Mouse (Mus musculus): ENCODE measurements at regions not wholly inside any gene's neighbourhood (a gene's known extent, or its start where the extent isn't known, plus 50 kb on each side); places are given as distances from the start of the nearest gene placed in this dataset.

DNA sequence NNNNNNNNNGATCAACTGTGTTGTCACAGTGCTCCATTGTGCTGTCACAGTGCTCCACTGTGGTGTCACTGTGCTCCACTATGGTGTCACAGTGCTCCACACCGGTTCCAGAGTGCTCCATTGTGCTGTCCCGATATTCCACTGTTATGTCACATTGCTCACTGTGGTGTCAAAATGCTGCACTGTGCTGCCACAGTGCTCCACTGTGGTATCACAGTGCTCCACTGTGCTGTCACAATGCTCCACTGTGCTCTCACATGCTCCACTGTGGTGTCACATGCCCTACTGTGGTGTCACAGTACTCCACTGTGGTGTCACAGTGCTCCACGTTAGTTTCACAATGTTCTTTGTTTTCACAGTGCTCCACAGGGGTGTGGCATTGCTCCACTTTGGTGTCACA is 359.3 kb upstream of the Olfr161 start:
- no peak overlapping the region for H3K4me2 ChIP-seq (replicated peaks)
- H3K9ac ChIP-seq = no peak overlapping the region
- H3K9me3 ChIP-seq = peaks cover 51% of the 10 kb centered on the region
- H3K36me3 ChIP-seq = no peaks in the 10 kb centered on the region
- no peak overlapping the region for H3K27ac ChIP-seq
- peak; percentile 35; the same call in 1 of the 2 replicates for ATAC-seq (ENCODE audit: insufficient number of reproducible peaks, insufficient read depth, low FRiP score, low TSS enrichment)
- no peaks in the 10 kb centered on the region for H3K4me1 ChIP-seq
- no peaks in the 10 kb centered on the region for H3K27me3 ChIP-seq
- 67% methylated on average over 3 of the region's 3 CpGs for WGBS
- H3K4me3 ChIP-seq = no peak overlapping the region

- WGBS = 41% methylated on average over 2 of the region's 2 CpGs
- peaks cover 56% of the 10 kb centered on the region for H3K9me3 ChIP-seq
- H3K4me1 ChIP-seq = no peaks in the 10 kb centered on the region
- H3K9ac ChIP-seq = no peak overlapping the region
- H3K27me3 ChIP-seq = no peaks in the 10 kb centered on the region
- H3K4me3 ChIP-seq = no peak overlapping the region
- no peaks in the 10 kb centered on the region for H3K36me3 ChIP-seq
- H3K27ac ChIP-seq = no peak overlapping the region
- no peak overlapping the region for H3K4me2 ChIP-seq (replicated peaks)
- peak; percentile 26; the same call in 1 of the 2 replicates for ATAC-seq (ENCODE audit: insufficient number of reproducible peaks, insufficient read depth, low FRiP score, low TSS enrichment)
These were observed 358.2 kb upstream of the Olfr161 start for GRCm38 (mm10) chr16:3232610-3233009.

DNA sequence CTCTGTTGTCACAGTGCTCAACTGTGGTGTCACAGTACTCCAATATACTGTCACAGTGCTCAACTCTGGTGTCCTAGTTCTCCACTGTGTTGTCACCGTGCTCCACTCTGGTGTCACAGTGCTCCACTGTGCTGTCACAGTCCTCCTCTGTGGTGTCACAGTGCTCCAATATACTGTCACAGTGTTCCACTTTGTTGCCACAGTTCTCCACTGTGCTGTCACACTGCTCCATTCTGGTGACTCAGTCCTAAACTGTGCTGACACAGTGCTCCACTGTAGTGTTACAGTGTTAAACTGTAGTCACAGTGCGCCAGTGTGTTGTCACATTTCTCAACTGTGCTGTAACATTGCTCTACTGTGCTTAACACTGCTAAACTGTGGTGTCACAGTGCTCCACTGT is 356.8 kb upstream of the Olfr161 start:
- peaks cover 69% of the 10 kb centered on the region for H3K9me3 ChIP-seq
- no peak overlapping the region for H3K4me3 ChIP-seq
- no peak overlapping the region for H3K4me2 ChIP-seq (replicated peaks)
- ATAC-seq (ENCODE audit: insufficient number of reproducible peaks, insufficient read depth, low FRiP score, low TSS enrichment) = peak; percentile 43
- H3K36me3 ChIP-seq = no peaks in the 10 kb centered on the region
- no peaks in the 10 kb centered on the region for H3K27me3 ChIP-seq
- WGBS = 53% methylated on average over 2 of the region's 2 CpGs
- H3K9ac ChIP-seq = no peak overlapping the region
- no peaks in the 10 kb centered on the region for H3K4me1 ChIP-seq
- H3K27ac ChIP-seq = no peak overlapping the region

DNA sequence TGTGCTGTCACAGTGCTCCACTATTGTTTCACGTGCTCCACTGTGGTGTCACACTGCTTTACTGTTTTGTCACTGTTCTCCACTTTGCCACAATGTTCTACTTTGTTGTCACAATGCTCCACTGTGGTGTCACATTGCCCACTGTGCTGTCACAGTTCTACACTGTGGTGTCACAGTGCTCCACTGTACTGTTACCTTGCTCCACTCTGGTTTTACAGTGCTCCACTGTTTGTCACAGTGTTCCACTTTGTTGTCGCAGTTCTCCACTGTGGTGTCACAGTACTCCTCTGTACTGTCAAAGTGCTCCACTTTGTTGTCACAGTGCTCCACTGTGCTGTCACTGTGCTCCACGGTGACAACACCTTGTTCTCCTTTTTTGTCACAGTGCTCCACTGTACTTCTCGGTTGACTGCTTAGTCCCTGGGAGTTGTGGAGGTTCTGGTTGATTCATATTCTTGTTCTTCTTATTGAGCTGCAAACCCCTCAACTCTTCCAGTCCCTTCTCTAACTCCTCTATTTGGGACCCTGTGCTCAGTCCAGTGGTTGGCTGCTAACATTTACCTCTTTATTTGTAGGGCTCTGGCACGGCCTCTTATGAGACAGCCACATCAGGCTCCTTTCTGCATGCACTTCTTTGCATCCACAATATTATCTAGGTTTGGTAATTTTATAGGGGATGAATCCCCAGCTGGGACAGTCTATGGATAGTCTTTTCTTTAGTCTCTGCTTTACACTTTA is 349.7 kb upstream of the Olfr161 start:
- H3K9me3 ChIP-seq = peaks cover 58% of the 10 kb centered on the region
- no peak overlapping the region for H3K4me2 ChIP-seq (replicated peaks)
- no peak overlapping the region for H3K27ac ChIP-seq
- H3K4me1 ChIP-seq = no peaks in the 10 kb centered on the region
- H3K9ac ChIP-seq = no peak overlapping the region
- ATAC-seq (ENCODE audit: insufficient number of reproducible peaks, insufficient read depth, low FRiP score, low TSS enrichment) = peak; percentile 70
- 66% methylated on average over 5 of the region's 5 CpGs for WGBS
- no peaks in the 10 kb centered on the region for H3K36me3 ChIP-seq
- H3K27me3 ChIP-seq = no peaks in the 10 kb centered on the region
- H3K4me3 ChIP-seq = no peak overlapping the region

GRCm38 (mm10) chr16:3241939-3242338 is 348.9 kb upstream of the Olfr161 start:
- Histone ChIP-seq H3K9me3 (peaks cover 54% of the 10 kb centered on the region), H3K27me3 (no peaks in the 10 kb centered on the region), H3K27ac (no peak overlapping the region), H3K4me3 (no peak overlapping the region), H3K4me2 (replicated peaks) (no peak overlapping the region), H3K4me1 (no peaks in the 10 kb centered on the region), H3K36me3 (no peaks in the 10 kb centered on the region), H3K9ac (no peak overlapping the region)
- 63% methylated on average over 1 of the region's 1 CpGs for WGBS
- ATAC-seq (ENCODE audit: insufficient number of reproducible peaks, insufficient read depth, low FRiP score, low TSS enrichment) = no peak

GRCm38 (mm10) chr16:3246422-3246821 is 344.4 kb upstream of the Olfr161 start:
- no peaks in the 10 kb centered on the region for H3K36me3 ChIP-seq
- H3K9me3 ChIP-seq = peaks cover 22% of the 10 kb centered on the region
- H3K4me3 ChIP-seq = no peak overlapping the region
- ATAC-seq (ENCODE audit: insufficient number of reproducible peaks, insufficient read depth, low FRiP score, low TSS enrichment) = no peak
- H3K27ac ChIP-seq = no peak overlapping the region
- no peak overlapping the region for H3K9ac ChIP-seq
- no peak overlapping the region for H3K4me2 ChIP-seq (replicated peaks)
- no peaks in the 10 kb centered on the region for H3K27me3 ChIP-seq
- H3K4me1 ChIP-seq = no peaks in the 10 kb centered on the region

DNA sequence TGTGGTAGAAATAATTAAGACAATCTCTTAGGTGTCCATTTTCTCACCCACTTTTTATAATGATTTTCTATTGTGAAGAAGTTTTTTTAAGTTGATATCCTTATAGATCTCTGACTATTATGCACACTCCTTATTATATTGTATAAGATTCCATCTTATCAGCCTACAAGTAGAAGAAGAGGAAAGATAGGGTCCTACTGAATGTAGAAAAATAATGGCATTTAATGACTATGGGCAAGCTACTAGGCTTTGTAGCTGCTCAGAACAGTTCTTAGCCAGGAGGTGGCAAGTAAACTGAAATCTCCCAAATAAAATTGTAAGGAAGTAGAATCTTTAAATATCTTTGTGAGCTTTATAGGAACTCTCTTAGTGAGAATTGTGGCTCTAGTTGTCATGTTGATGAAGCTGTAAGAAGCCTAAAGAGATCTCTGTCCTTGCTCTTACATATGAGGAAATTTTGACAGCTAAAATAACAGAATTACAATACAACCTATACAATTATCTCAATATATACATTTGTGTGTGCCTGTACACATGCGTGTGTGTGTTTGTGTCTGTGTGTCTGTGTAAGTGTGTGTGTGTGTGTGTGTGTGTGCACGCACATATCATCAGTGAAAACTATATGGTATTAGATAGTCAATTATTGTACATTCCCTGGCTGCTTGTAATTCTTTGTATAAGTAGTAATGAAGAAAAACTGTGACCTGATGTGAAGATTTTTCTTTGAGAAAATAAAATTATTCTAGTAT is 343.7 kb upstream of the Olfr161 start:
- WGBS = 38% methylated on average over 2 of the region's 2 CpGs
- peaks cover 16% of the 10 kb centered on the region for H3K9me3 ChIP-seq
- peak; percentile 52; the same call in 1 of the 2 replicates for ATAC-seq (ENCODE audit: insufficient number of reproducible peaks, insufficient read depth, low FRiP score, low TSS enrichment)
- H3K9ac ChIP-seq = no peak overlapping the region
- no peaks in the 10 kb centered on the region for H3K36me3 ChIP-seq
- no peak overlapping the region for H3K4me2 ChIP-seq (replicated peaks)
- no peaks in the 10 kb centered on the region for H3K4me1 ChIP-seq
- H3K27me3 ChIP-seq = no peaks in the 10 kb centered on the region
- H3K27ac ChIP-seq = no peak overlapping the region
- H3K4me3 ChIP-seq = no peak overlapping the region

GRCm38 (mm10) chr16:3247755-3248110 is 343.1 kb upstream of the Olfr161 start:
- H3K9me3 ChIP-seq = peaks cover 16% of the 10 kb centered on the region
- no peak for ATAC-seq (ENCODE audit: insufficient number of reproducible peaks, insufficient read depth, low FRiP score, low TSS enrichment)
- no peak overlapping the region for H3K4me3 ChIP-seq
- H3K9ac ChIP-seq = no peak overlapping the region
- WGBS = 50% methylated on average over 2 of the region's 2 CpGs
- no peaks in the 10 kb centered on the region for H3K27me3 ChIP-seq
- H3K36me3 ChIP-seq = no peaks in the 10 kb centered on the region
- H3K27ac ChIP-seq = no peak overlapping the region
- H3K4me1 ChIP-seq = no peaks in the 10 kb centered on the region
- H3K4me2 ChIP-seq (replicated peaks) = no peak overlapping the region

- Histone ChIP-seq H3K4me3 (no peak overlapping the region), H3K27me3 (no peaks in the 10 kb centered on the region), H3K4me2 (replicated peaks) (no peak overlapping the region), H3K27ac (no peak overlapping the region), H3K36me3 (no peaks in the 10 kb centered on the region), H3K9me3 (peaks cover 27% of the 10 kb centered on the region), H3K9ac (no peak overlapping the region), H3K4me1 (no peaks in the 10 kb centered on the region)
- ATAC-seq (ENCODE audit: insufficient number of reproducible peaks, insufficient read depth, low FRiP score, low TSS enrichment) = 0 out of 2 replicates have a peak, but pooled peaks have one; percentile 69
- 46% methylated on average over 1 of the region's 1 CpGs for WGBS
These were observed 337.0 kb upstream of the Olfr161 start for GRCm38 (mm10) chr16:3253885-3254284.

DNA sequence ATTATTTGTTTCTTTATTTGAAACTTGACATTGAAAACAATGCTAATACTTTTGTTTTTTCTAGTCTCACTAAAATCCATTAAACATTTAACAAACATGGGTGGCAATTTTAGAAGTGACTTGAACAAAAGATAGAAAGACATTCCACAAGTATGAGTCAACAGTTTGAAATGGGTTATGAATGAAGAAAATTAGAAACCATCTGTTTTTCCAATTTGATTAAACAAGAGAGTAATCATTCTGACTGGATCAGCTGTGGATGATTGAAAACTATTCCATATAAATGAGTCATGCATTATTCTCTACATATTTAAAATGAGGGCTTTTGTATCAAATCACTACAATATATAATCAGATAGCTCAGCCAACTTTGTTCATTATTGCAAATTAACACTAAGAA is 334.8 kb upstream of the Olfr161 start:
- Histone ChIP-seq H3K36me3 (no peaks in the 10 kb centered on the region), H3K27ac (no peak overlapping the region), H3K27me3 (no peaks in the 10 kb centered on the region), H3K9me3 (peaks cover 33% of the 10 kb centered on the region), H3K4me1 (no peaks in the 10 kb centered on the region), H3K4me2 (replicated peaks) (no peak overlapping the region), H3K4me3 (no peak overlapping the region), H3K9ac (no peak overlapping the region)
- ATAC-seq (ENCODE audit: insufficient number of reproducible peaks, insufficient read depth, low FRiP score, low TSS enrichment) = no peak

GRCm38 (mm10) chr16:3265351-3265750 is 325.5 kb upstream of the Olfr161 start:
- H3K9me3 ChIP-seq = peaks cover 46% of the 10 kb centered on the region
- no peak overlapping the region for H3K27ac ChIP-seq
- no peaks in the 10 kb centered on the region for H3K4me1 ChIP-seq
- no peak overlapping the region for H3K9ac ChIP-seq
- no peak overlapping the region for H3K4me3 ChIP-seq
- H3K4me2 ChIP-seq (replicated peaks) = no peak overlapping the region
- no peaks in the 10 kb centered on the region for H3K36me3 ChIP-seq
- H3K27me3 ChIP-seq = no peaks in the 10 kb centered on the region
- no peak for ATAC-seq (ENCODE audit: insufficient number of reproducible peaks, insufficient read depth, low FRiP score, low TSS enrichment)
- 87% methylated on average over 1 of the region's 1 CpGs for WGBS

GRCm38 (mm10) chr16:3271819-3272490 is 318.9 kb upstream of the Olfr161 start:
- peak; percentile 35; the same call in 1 of the 2 replicates for ATAC-seq (ENCODE audit: insufficient number of reproducible peaks, insufficient read depth, low FRiP score, low TSS enrichment)
- H3K27me3 ChIP-seq = no peaks in the 10 kb centered on the region

More at GRCm38 (mm10) chr16:3271819-3272490, 318.9 kb upstream of the Olfr161 start:
- H3K36me3 ChIP-seq = no peaks in the 10 kb centered on the region
- 52% methylated on average over 2 of the region's 2 CpGs for WGBS
- peaks cover 41% of the 10 kb centered on the region for H3K9me3 ChIP-seq
- H3K4me3 ChIP-seq = no peak overlapping the region
- no peaks in the 10 kb centered on the region for H3K4me1 ChIP-seq
- H3K27ac ChIP-seq = no peak overlapping the region
- H3K4me2 ChIP-seq (replicated peaks) = no peak overlapping the region
- H3K9ac ChIP-seq = no peak overlapping the region
